Mouse (Mus musculus): ENCODE measurements around the gene Awat1. TPM values are rescaled to one million over a fixed set of nuclear protein-coding genes. Genes with fewer than 3 reads are reported as not detected.
A peak's percentile ranks its signal among the peaks of the same experiment; 100 is the strongest.

Awat1 gene
- total RNA-seq (2021), result not detected in 2 replicates
- long read RNA-seq, experiment 1, result 0 reads
- long read RNA-seq, experiment 2, result 0 reads

DNA sequence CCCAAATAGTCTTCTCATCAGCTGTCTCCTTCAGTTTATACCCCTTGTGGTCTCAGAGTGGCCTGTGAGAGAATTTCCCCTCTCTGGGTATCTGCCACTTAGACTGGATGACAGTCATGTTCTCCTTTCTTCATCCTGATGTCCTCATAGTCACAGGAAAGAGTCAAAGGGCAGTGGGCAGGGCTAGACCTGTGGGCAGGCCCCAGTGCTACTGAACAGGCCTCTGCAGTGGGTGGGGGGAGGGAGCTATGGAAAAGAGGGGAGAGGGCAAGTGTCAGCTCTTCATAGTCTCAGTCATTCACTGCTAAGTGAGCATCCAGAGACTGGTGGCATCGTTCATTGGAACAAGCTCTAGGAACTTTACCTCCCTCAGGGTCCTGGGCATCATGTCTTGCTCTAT is at the start of gene Awat1:
Gene Awat1, plus strand, starts transcription at position 301 of the 400 bp plus-strand sequence.
- DNase-seq, result no peak

DNA sequence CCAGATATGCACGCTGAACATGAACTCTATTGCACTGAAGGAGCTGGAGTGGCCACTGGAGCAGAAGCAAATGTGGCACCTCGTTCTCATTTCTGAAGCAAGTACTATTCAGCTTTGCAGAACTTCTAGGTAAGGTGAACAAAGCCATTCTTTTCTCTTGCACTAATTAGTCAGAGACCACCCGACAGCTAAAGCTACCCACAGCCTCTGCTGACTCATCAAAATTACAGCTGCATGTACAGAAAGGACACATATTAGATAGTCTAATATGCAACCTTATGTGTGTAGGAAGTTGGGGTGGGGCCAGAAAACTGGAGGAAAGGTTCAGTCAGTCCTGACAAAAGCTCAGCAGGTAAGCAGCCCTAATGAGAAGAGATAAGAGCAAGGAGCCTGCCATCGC is 47.6 kb upstream of the Awat1 start, which contains the start of gene Dgat2l6:
Gene Dgat2l6, plus strand, starts transcription at position 368 of the 400 bp plus-strand sequence.
- DNase-seq, result no peak

GRCm38 (mm10) chrX:100556026-100556425 is 16.0 kb upstream of the Awat1 start:
- no peak for DNase-seq

GRCm38 (mm10) chrX:100565696-100566095 is 6.4 kb upstream of the Awat1 start:
- DNase-seq, result no peak

GRCm38 (mm10) chrX:100594791-100595190 is 22.7 kb downstream of the Awat1 start, which contains the start of gene P2ry4:
TSS of gene P2ry4 (minus strand) at chrX:100594869.
- DNase-seq, result no peak

DNA sequence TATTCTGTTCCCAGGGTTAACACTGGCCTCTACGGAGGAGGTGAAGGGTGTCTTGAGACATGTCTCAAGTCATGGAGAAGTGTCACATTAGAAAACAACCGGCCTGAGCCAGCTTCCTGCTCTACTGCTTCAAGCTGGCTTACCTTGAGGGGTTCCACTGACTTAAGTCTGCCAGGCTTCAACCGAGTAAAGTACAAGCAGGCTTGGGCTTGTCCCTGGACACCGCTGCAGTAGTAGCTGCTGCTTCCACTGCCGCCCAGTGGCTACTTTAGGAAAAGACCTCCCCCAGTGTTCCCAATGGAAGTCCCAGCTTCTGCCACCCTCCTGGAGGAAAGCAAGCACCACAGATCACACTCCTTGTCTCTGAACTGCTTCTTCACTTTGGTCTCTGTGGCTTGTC is 25.4 kb downstream of the Awat1 start:
- peak; percentile 62 for DNase-seq

GRCm38 (mm10) chrX:100599755-100600154 is 27.7 kb downstream of the Awat1 start:
- no peak for DNase-seq

GRCm38 (mm10) chrX:100605314-100605713 is 33.3 kb downstream of the Awat1 start, which contains the start of gene Arr3:
TSS of gene Arr3 (plus strand) at chrX:100605497.
- DNase-seq, result no peak

DNA sequence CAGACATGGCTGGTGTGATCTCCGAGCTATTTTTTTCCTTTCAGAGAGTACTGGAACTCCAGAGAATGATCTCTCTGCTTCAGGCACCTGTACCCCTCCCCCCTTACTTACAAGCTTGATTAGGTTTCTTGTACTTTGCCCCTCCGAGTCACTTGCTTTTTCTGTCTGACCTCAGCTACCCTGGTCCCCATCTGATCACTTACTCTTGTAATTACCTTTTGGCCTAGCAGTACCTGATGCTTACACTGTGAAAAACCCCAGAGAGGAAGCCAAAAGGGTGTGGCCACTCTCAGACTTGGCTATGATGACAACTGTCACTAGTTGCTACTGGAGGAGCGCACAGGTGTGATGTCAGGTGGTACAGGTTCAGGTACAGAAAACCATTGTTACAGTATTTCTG is 46.4 kb downstream of the Awat1 start:
- no peak for DNase-seq

DNA sequence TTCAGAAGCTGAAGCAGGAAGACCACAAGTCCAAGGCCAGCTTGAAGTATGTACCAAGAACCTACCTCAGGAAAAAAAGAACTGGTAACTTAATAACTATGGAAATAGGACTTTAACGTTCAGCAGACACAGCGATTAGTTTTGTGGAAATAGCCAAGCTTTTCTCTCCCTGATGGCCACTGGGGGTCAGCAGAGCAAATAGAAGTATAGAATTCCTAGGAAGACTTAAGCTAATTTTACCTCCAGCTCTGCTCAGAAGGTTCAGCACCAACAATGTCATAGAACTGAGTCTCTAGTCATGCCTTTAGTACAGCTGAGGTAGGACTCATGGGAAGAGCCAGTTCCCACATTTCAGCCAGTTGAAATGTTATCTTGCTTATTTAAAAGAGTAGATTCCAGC is 49.3 kb downstream of the Awat1 start:
- peak; percentile 6 for DNase-seq

- DNase-seq, result no peak
Observed at GRCm38 (mm10) chrX:100624242-100624641, 52.2 kb downstream of the Awat1 start.

DNA sequence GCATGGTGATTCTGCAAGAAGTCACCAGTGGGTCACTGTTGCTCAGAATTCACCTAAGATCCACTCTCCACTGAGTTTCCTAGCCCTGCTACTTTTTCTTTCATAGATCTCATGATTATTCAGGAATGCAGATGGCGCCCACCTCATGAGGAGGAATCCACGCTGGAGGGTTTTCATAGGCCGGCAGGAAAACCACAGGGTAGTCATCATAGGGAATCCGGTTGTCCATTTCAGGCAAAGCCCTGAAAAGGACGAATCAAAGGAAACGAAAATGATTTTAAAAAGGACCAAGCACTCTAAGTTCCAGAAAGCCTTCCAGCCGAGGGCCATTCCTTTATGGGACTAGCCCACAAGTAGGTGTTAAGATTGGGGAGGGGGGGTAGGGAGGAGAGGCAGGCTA is 53.1 kb downstream of the Awat1 start:
- peak; percentile 6 for DNase-seq

DNA sequence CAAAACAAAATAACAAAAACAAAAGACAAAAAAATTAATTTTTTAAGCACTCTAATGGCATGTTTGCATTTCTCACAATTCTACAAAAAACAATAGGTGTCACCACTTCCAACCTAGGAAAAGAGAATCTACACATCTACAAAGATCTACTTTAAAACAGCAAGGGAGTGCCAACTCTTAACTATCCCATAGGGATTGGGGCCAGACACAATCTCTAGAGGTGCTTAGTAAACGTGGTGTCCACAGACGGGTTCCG is 53.4 kb downstream of the Awat1 start, which contains the start of gene Kif4:
Gene Kif4, plus strand, starts transcription at position 192 of the 256 bp plus-strand sequence.
- no peak for DNase-seq

DNA sequence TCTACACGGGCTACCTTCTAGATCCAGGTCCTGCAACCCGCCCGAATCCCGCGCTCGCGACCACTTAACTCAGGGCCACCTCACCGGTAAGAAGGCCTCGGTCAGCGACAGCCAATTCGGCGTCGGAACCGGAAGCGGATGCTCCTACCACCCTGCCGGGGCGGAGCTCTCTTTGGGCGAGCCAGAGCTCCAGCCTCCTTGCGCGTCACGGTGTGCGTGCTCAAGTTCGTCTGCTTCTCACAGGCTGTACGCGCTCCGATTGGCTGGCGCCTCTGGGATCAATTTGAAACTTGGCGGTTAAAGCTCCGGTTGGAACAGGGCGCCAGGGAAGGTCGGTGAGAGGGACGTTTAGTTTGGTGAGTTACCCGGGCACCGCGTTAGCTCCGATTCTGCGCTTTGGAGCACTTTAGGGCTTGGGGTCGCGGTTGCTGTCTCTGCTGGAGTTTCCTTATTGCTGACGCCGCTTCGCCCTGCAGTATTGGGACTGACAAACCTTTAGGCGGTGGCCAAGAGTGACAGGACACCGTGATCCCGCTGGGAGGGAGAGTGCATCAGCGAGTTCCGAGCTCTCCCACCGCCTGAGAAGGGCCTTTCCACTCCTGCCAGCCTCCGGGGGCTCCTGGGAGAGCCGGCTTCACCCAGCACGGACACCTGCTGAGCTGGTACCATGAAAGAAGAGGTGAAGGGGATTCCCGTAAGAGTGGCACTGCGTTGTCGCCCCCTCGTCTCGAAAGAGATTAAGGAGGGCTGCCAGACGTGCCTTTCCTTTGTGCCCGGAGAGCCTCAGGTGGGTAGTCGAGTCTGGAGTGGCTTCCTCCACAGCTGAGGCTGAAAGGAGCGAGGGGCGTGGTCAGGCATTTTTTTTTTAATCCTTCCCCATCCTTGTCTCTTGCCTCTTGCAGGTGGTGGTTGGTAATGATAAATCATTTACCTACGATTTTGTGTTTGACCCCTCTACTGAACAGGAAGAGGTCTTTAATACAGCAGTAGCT is 54.0 kb downstream of the Awat1 start, which contains the start of gene Pdzd11:
Gene Pdzd11, minus strand, starts transcription at position 767 of the 992 bp plus-strand sequence.
- peak; percentile 93 for DNase-seq

Other genes starting within 250 kb of the Awat1 start
- gene Otud6a, start 143.2 kb upstream of the Awat1 start, total RNA-seq (2021), result not detected in 2 replicates
- 0.48 and 0.75 TPM in 2 replicates for gene Awat2, start 129.5 kb upstream of the Awat1 start, total RNA-seq (2021)
- 64.2 and 66.4 TPM in 2 replicates for gene Igbp1, start 78.0 kb upstream of the Awat1 start, total RNA-seq (2021)
- not detected in 2 replicates for gene Dgat2l6, start 47.4 kb upstream of the Awat1 start, total RNA-seq (2021)
- 0.11 and 1.7 TPM in 2 replicates for gene P2ry4, start 22.6 kb downstream of the Awat1 start, total RNA-seq (2021)
- not detected in 2 replicates for gene Arr3, start 33.2 kb downstream of the Awat1 start, total RNA-seq (2021)
- 6.1 and 6.5 TPM in 2 replicates for gene Kif4, start 53.5 kb downstream of the Awat1 start, total RNA-seq (2021)
- gene Pdzd11, start 54.3 kb downstream of the Awat1 start, total RNA-seq (2021), result 42.6 and 46.3 TPM in 2 replicates
- gene Gdpd2, start 157.6 kb downstream of the Awat1 start, total RNA-seq (2021), result 1.2 and 1.6 TPM in 2 replicates
- 28.2 and 33.5 TPM in 2 replicates for gene Dlg3, start 195.5 kb downstream of the Awat1 start, total RNA-seq (2021)

Measured in adrenal gland, postnatal 14 days (tissue).